Mouse (Mus musculus) E14TG2a.4 (cell line): ENCODE results near the gene Magoh.

Source experiments
- CTCF ChIP-seq: conservative IDR thresholded peaks from 2 replicates; pipeline ENCODE4 v1.5.1; 2014; ENCODE audit warnings: low read length
- NANOG ChIP-seq: IDR thresholded peaks from 2 replicates; pipeline ENCODE4 v1.6.1; 2014; ENCODE audit warnings: borderline replicate concordance, low read length, mixed read lengths
- POU5F1 ChIP-seq: IDR thresholded peaks from 2 replicates; pipeline ENCODE4 v1.6.1; 2014; ENCODE audit warnings: low read length, borderline replicate concordance

DNA sequence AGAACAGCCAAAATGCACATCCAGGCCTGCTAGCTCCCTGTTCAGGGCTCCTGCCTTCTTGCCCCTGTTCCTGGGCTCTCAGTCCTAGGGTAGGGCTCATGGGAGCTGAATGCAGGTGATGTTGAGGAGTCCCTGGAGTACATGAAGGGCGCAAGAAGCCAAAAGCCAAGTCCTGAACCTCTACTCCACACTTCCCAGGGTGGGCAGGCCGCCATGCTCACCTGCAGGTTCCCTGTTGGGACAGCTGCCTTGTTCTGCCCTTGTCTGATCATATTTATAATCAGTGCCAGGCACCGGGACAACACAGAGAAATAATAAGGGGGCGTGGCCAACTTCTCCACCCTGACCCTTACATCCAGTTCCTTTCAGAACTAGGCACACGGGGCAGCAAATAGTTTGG, 46.0 kb upstream of the Magoh start:
- TF ChIP-seq CTCF (no peak), NANOG (no peak), POU5F1 (no peak)
